In the genomic region with DNA sequence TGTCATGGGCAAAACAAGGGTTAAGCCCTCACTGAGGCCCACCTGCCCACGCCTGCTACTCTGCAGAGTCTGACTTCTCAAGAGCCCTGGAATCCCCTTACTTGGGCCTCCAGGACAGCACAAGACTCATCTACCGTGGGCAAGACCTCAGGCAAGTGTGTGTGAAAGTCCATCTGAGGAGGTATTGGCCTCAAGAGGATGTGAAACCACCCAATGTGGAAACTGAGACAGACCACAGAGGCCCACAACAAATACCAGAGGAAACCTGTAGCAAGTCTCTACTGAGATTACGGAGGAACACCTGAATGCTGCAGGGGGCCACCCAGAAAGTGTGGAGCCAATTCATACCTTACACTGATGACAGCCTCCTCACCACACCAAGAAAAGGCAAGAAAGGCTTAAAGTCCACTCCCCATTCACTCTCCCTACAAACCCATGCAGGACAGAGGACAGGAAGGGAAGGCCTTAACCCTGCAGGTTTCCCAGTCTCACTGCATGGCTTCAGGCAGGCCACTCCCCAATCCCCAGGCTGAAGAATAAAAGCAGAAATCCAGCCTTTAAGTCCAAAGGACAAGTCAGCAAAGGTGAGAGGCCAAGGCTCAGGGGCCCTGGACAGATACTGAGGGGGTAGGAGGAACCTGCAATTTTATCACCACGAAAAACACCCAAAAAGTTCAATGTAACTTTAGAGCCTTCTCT, we compare ENCODE assay signal across 14 mouse cellular contexts. TPM values are rescaled to one million over a fixed set of nuclear protein-coding genes. Genes with fewer than 3 reads are reported as not detected.
DNase-seq lines count a peak whose midpoint lies in the region; ATAC-seq lines count a peak whose summit lies in the region.
"Had no signal": no experiment of that assay in that cellular context is flagged by ENCODE, and none has a peak within 500 bp of the region (broad histone marks: within the 10 kb centered on the region; RNA-seq: fewer than 3 reads in every experiment).

No protein-coding gene starts in this region.

- 71% methylated on average over 4 of the region's 4 CpGs for WGBS in heart, embryonic 12.5 days
- WGBS in intestine, embryonic 16.5 days: 61% methylated on average over 4 of the region's 4 CpGs

- peak overlapping the region; percentile 4; the same call in 1 of the 2 replicates for H3K4me2 ChIP-seq in heart, embryonic 12.5 days
- H3K4me2 ChIP-seq in intestine, embryonic 16.5 days (ENCODE audit: low read depth, low read length): 0 out of 2 replicates have a peak overlapping the region, but pooled peaks have one; percentile 24
- H3K4me2 ChIP-seq: lung, embryonic 15.5 days; midbrain, embryonic 12.5 days had no signal

- no peaks in the 10 kb centered on the region for H3K27me3 ChIP-seq in heart, embryonic 12.5 days (replicated peaks)
- no peaks in the 10 kb centered on the region for H3K27me3 ChIP-seq in intestine, embryonic 16.5 days (replicated peaks; ENCODE audit: control insufficient read depth, insufficient read depth, low read length)
- H3K27me3 ChIP-seq: lung, embryonic 15.5 days; midbrain, embryonic 12.5 days had no signal

- H3K9ac ChIP-seq in heart, embryonic 12.5 days: peak overlapping the region; percentile 17; the same call in 1 of the 2 replicates
- peak overlapping the region; percentile 32; the same call in 1 of the 2 replicates for H3K9ac ChIP-seq in intestine, embryonic 16.5 days (ENCODE audit: low read depth, low read length)
- H3K9ac ChIP-seq: forebrain, postnatal 0 days; lung, embryonic 15.5 days; midbrain, embryonic 12.5 days had no signal

- no peaks in the 10 kb centered on the region for H3K9me3 ChIP-seq in heart, embryonic 12.5 days (replicated peaks)
- no peaks in the 10 kb centered on the region for H3K9me3 ChIP-seq in intestine, embryonic 16.5 days (ENCODE audit: control insufficient read depth, low read length)
- H3K9me3 ChIP-seq: lung, embryonic 15.5 days; midbrain, embryonic 12.5 days had no signal

- peaks cover 38% of the 10 kb centered on the region for H3K36me3 ChIP-seq in heart, embryonic 12.5 days
- H3K36me3 ChIP-seq in intestine, embryonic 16.5 days (ENCODE audit: control insufficient read depth, insufficient read depth, low read length): 0 out of 2 replicates have a peak, but pooled peaks cover 3% of the 10 kb centered on the region

- DNase-seq in heart, adult 9 months (ENCODE audit: low spot score in 2 of 2): no peak
- DNase-seq in spleen, adult 18-20 months: peak; percentile 28 to 39
- DNase-seq in spleen, postnatal 10 days (ENCODE audit: low spot score in 2 of 2): no peak
- no peak for DNase-seq in thymus, postnatal 10 days (ENCODE audit: low spot score in 2 of 2)
- DNase-seq in gastrocnemius, postnatal 10 days: no peak
- DNase-seq: adrenal gland, adult 8-10 months; forebrain, postnatal 0 days; heart, postnatal 4 days; retina, postnatal 1 day had no signal

- H3K27ac ChIP-seq in heart, embryonic 12.5 days (ENCODE audit: poor library complexity, severe bottlenecking): 0 out of 2 replicates have a peak overlapping the region, but pooled peaks have one; percentile 5
- H3K27ac ChIP-seq in intestine, embryonic 16.5 days (ENCODE audit: low read length): peak overlapping the region; percentile 77
- H3K27ac ChIP-seq: lung, embryonic 15.5 days; midbrain, embryonic 12.5 days had no signal

- ATAC-seq in heart, embryonic 12.5 days (ENCODE audit: insufficient number of reproducible peaks, low FRiP score): no peak
- peak; percentile 54 for ATAC-seq in intestine, embryonic 16.5 days
- ATAC-seq in monocyte, adult 5-6 weeks (replicated peaks; ENCODE audit: insufficient number of reproducible peaks, low FRiP score, low TSS enrichment, poor library complexity, severe bottlenecking): peak; percentile 44; the same call in 1 of the 2 replicates
- ATAC-seq: forebrain, postnatal 0 days had no signal

- no peak overlapping the region for H3K4me3 ChIP-seq in heart, embryonic 12.5 days
- H3K4me3 ChIP-seq in intestine, embryonic 16.5 days (ENCODE audit: low read length): no peak overlapping the region
- H3K4me3 ChIP-seq: lung, embryonic 15.5 days; midbrain, embryonic 12.5 days had no signal

- peaks cover 79% of the 10 kb centered on the region for H3K4me1 ChIP-seq in heart, embryonic 12.5 days (replicated peaks)
- H3K4me1 ChIP-seq in intestine, embryonic 16.5 days (ENCODE audit: control insufficient read depth, insufficient read depth, low read length): peaks cover 70% of the 10 kb centered on the region

RNA-seq across cellular contexts. Expression of a gene that starts 27.3 kb away (rescaled TPM):
- polyA plus RNA-seq in heart, embryonic 12.5 days (2016; fragmentation: Nextera tagmentation; extraction: Ambion mirVana): 2.9 and 3.2 TPM in 2 replicates
- polyA plus RNA-seq in intestine, embryonic 16.5 days (2015; fragmentation: Nextera tagmentation; extraction: Ambion mirVana): 4.6 and 5.5 TPM in 2 replicates
- 2.2 TPM in 1 of 3 replicates, not detected in the others for total RNA-seq in monocyte, adult 5-6 weeks (2017)
- total RNA-seq in gastrocnemius, postnatal 10 days (2021): 1 to 10 TPM in 1 of 2 experiments, under 1 TPM in 1; 0.94 to 1.6 TPM

RNA-seq across cellular contexts. Expression of a gene that starts 38.0 kb away (rescaled TPM):
- polyA plus RNA-seq in heart, embryonic 12.5 days (2016; fragmentation: Nextera tagmentation; extraction: Ambion mirVana): 80.9 and 87.1 TPM in 2 replicates
- polyA plus RNA-seq in intestine, embryonic 16.5 days (2015; fragmentation: Nextera tagmentation; extraction: Ambion mirVana): 82.5 and 85.9 TPM in 2 replicates
- 11.9 to 23.9 TPM (median 15.9 TPM) in 3 replicates for total RNA-seq in monocyte, adult 5-6 weeks (2017)
- total RNA-seq in gastrocnemius, postnatal 10 days (2021): 10 to 100 TPM; 52.3 to 53.6 TPM

RNA-seq across cellular contexts. Expression of a gene that starts 42.6 kb away (rescaled TPM):
- polyA plus RNA-seq in heart, embryonic 12.5 days (2016; fragmentation: Nextera tagmentation; extraction: Ambion mirVana): 4.5 and 5.4 TPM in 2 replicates
- 4.1 and 4.8 TPM in 2 replicates for polyA plus RNA-seq in intestine, embryonic 16.5 days (2015; fragmentation: Nextera tagmentation; extraction: Ambion mirVana)
- total RNA-seq in monocyte, adult 5-6 weeks (2017): 17.7 to 18.3 TPM (median 18.0 TPM) in 3 replicates
- 1 to 10 TPM; 5.6 to 8.9 TPM for total RNA-seq in gastrocnemius, postnatal 10 days (2021)

RNA-seq across cellular contexts. Expression of a gene that starts 45.5 kb away (rescaled TPM):
- polyA plus RNA-seq in heart, embryonic 12.5 days (2016; fragmentation: Nextera tagmentation; extraction: Ambion mirVana): 33.7 and 36.1 TPM in 2 replicates
- 40.0 and 44.8 TPM in 2 replicates for polyA plus RNA-seq in intestine, embryonic 16.5 days (2015; fragmentation: Nextera tagmentation; extraction: Ambion mirVana)
- 28.3 to 50.1 TPM (median 31.0 TPM) in 3 replicates for total RNA-seq in monocyte, adult 5-6 weeks (2017)
- total RNA-seq in gastrocnemius, postnatal 10 days (2021): 10 to 100 TPM; 27.4 to 27.8 TPM

Comparison
In these comparisons a context has a peak if more than half of its experiments do, and no peak if none do; other contexts are left out.
1. DNase-seq: peak in spleen, adult 18-20 months (2 of 2); none in heart, adult 9 months (0 of 2), spleen, postnatal 10 days (0 of 2), thymus, postnatal 10 days (0 of 2) and gastrocnemius, postnatal 10 days (single experiment).